14 mouse cellular contexts compared by ENCODE assay signal in genomic region chr5:67884422-67885210, GRCm38 (mm10). TPM values are rescaled to one million over a fixed set of nuclear protein-coding genes. Genes with fewer than 3 reads are reported as not detected.
DNase-seq lines count a peak whose midpoint lies in the region; ATAC-seq lines count a peak whose summit lies in the region.
"Had no signal": no experiment of that assay in that cellular context is flagged by ENCODE, and none has a peak within 500 bp of the region (broad histone marks: within the 10 kb centered on the region; RNA-seq: fewer than 3 reads in every experiment).

No protein-coding gene starts in this region.

- H3K27me3 ChIP-seq in forebrain, embryonic 11.5 days (ENCODE audit: control insufficient read depth, insufficient read depth, low read length) = no peaks in the 10 kb centered on the region
- no peaks in the 10 kb centered on the region for H3K27me3 ChIP-seq in forebrain, embryonic 10.5 days (ENCODE audit: poor library complexity, severe bottlenecking)
- H3K27me3 ChIP-seq in midbrain, embryonic 14.5 days (ENCODE audit: control insufficient read depth, insufficient read depth, low read length) = no peaks in the 10 kb centered on the region
- H3K27me3 ChIP-seq: kidney, embryonic 15.5 days; liver, embryonic 13.5 days had no signal

- no peak for DNase-seq in forebrain, embryonic 11.5 days (ENCODE audit: low spot score)
- no peak for DNase-seq in forebrain, embryonic 10.5 days (ENCODE audit: extremely low spot score, low spot score)
- DNase-seq in right cerebral cortex, adult 18-20 months = peak; percentile 17
- DNase-seq in right cerebral cortex, postnatal 36 days (ENCODE audit: low spot score in 2 of 2) = no peak
- peak; percentile 58 for DNase-seq in midbrain, embryonic 14.5 days
- DNase-seq in urinary bladder, postnatal 25 days (ENCODE audit: low spot score) = no peak
- DNase-seq in ovary, postnatal 14 days (ENCODE audit: low spot score) = no peak
- no peak for DNase-seq in gastrocnemius, adult 18-20 months (ENCODE audit: low spot score)
- DNase-seq: heart, adult 18-20 months; heart, postnatal 36 days had no signal

- no peak overlapping the region for H3K27ac ChIP-seq in forebrain, embryonic 11.5 days (ENCODE audit: low read depth, low read length)
- no peak overlapping the region for H3K27ac ChIP-seq in forebrain, embryonic 10.5 days
- H3K27ac ChIP-seq in midbrain, embryonic 14.5 days (replicated peaks; ENCODE audit: low read depth, low read length) = 0 out of 2 replicates have a peak overlapping the region, but pooled peaks have one; percentile 5
- H3K27ac ChIP-seq: kidney, embryonic 15.5 days; liver, embryonic 13.5 days had no signal

- H3K9ac ChIP-seq in forebrain, embryonic 11.5 days (ENCODE audit: low read length) = no peak overlapping the region
- no peak overlapping the region for H3K9ac ChIP-seq in midbrain, embryonic 14.5 days (replicated peaks; ENCODE audit: low read length)
- H3K9ac ChIP-seq: kidney, embryonic 15.5 days; liver, embryonic 13.5 days had no signal

- no peaks in the 10 kb centered on the region for H3K36me3 ChIP-seq in forebrain, embryonic 11.5 days (ENCODE audit: control insufficient read depth, insufficient read depth, low read length)
- H3K36me3 ChIP-seq in forebrain, embryonic 10.5 days (replicated peaks) = no peaks in the 10 kb centered on the region
- no peaks in the 10 kb centered on the region for H3K36me3 ChIP-seq in midbrain, embryonic 14.5 days (ENCODE audit: control insufficient read depth, insufficient read depth, low read length)
- H3K36me3 ChIP-seq: kidney, embryonic 15.5 days; liver, embryonic 13.5 days had no signal

- no peak overlapping the region for H3K4me3 ChIP-seq in forebrain, embryonic 11.5 days (ENCODE audit: low read depth, low read length)
- no peak overlapping the region for H3K4me3 ChIP-seq in forebrain, embryonic 10.5 days
- H3K4me3 ChIP-seq in midbrain, embryonic 14.5 days (replicated peaks; ENCODE audit: low read depth, low read length) = no peak overlapping the region
- H3K4me3 ChIP-seq: kidney, embryonic 15.5 days; liver, embryonic 13.5 days had no signal

- no peaks in the 10 kb centered on the region for H3K4me1 ChIP-seq in forebrain, embryonic 11.5 days (replicated peaks; ENCODE audit: control insufficient read depth, insufficient read depth, low read length)
- peaks cover 8% of the 10 kb centered on the region for H3K4me1 ChIP-seq in forebrain, embryonic 10.5 days
- no peaks in the 10 kb centered on the region; the same call in 1 of the 2 replicates for H3K4me1 ChIP-seq in midbrain, embryonic 14.5 days (ENCODE audit: control insufficient read depth, insufficient read depth, low read length)
- H3K4me1 ChIP-seq: kidney, embryonic 15.5 days had no signal

- no peak overlapping the region for H3K4me2 ChIP-seq in forebrain, embryonic 11.5 days (ENCODE audit: low read depth, low read length, severe bottlenecking)
- 0 out of 2 replicates have a peak overlapping the region, but pooled peaks have one; percentile 5 for H3K4me2 ChIP-seq in midbrain, embryonic 14.5 days (ENCODE audit: low read length)
- H3K4me2 ChIP-seq: kidney, embryonic 15.5 days; liver, embryonic 13.5 days had no signal

- peak; percentile 39; the same call in 1 of the 2 replicates for ATAC-seq in forebrain, embryonic 11.5 days (replicated peaks; ENCODE audit: low FRiP score)
- ATAC-seq in midbrain, embryonic 14.5 days (ENCODE audit: low FRiP score, low TSS enrichment) = peak; percentile 34; the same call in 1 of the 2 replicates

- WGBS in forebrain, embryonic 11.5 days = 55% methylated on average over 9 of the region's 9 CpGs
- WGBS in forebrain, embryonic 10.5 days = 69% methylated on average over 9 of the region's 9 CpGs
- WGBS in midbrain, embryonic 14.5 days = 33% methylated on average over 9 of the region's 9 CpGs

- no peaks in the 10 kb centered on the region for H3K9me3 ChIP-seq in forebrain, embryonic 11.5 days (ENCODE audit: control insufficient read depth, low read length)
- H3K9me3 ChIP-seq in forebrain, embryonic 10.5 days = no peaks in the 10 kb centered on the region
- H3K9me3 ChIP-seq in midbrain, embryonic 14.5 days (ENCODE audit: control insufficient read depth, low read length) = no peaks in the 10 kb centered on the region
- H3K9me3 ChIP-seq: kidney, embryonic 15.5 days; liver, embryonic 13.5 days had no signal

RNA-seq across cellular contexts. Expression of gene Atp8a1, which starts 37.4 kb away (rescaled TPM):
- polyA plus RNA-seq in forebrain, embryonic 11.5 days (2014; fragmentation: Nextera tagmentation; extraction: Ambion mirVana) = 19.6 and 25.7 TPM in 2 replicates
- 11.6 and 15.1 TPM in 2 replicates for polyA plus RNA-seq in forebrain, embryonic 10.5 days (2016; fragmentation: Nextera tagmentation; extraction: Ambion mirVana)
- 42.0 and 54.7 TPM in 2 replicates for polyA plus RNA-seq in midbrain, embryonic 14.5 days (2014; fragmentation: Nextera tagmentation; extraction: Ambion mirVana)
- total RNA-seq in gastrocnemius, adult 18-20 months (2021) = 10 to 100 TPM; 60.4 to 75.3 TPM

RNA-seq across cellular contexts. Expression of gene Gm5108, which starts 56.9 kb away (rescaled TPM):
- not detected in 2 replicates for polyA plus RNA-seq in forebrain, embryonic 11.5 days (2014; fragmentation: Nextera tagmentation; extraction: Ambion mirVana)
- polyA plus RNA-seq in forebrain, embryonic 10.5 days (2016; fragmentation: Nextera tagmentation; extraction: Ambion mirVana) = not detected in 2 replicates
- not detected in 2 replicates for polyA plus RNA-seq in midbrain, embryonic 14.5 days (2014; fragmentation: Nextera tagmentation; extraction: Ambion mirVana)
- total RNA-seq in gastrocnemius, adult 18-20 months (2021) = not detected
- total RNA-seq: heart, adult 18-20 months; heart, postnatal 36 days; left cerebral cortex, postnatal 10 days; MEL had no signal
- polyA plus RNA-seq: kidney, embryonic 15.5 days; liver, embryonic 13.5 days had no signal

Comparison
In these comparisons a context has a peak if more than half of its experiments do, and no peak if none do; other contexts are left out.
1. DNase-seq: peak in right cerebral cortex, adult 18-20 months (single experiment) and midbrain, embryonic 14.5 days (single experiment); none in forebrain, embryonic 11.5 days (single experiment), forebrain, embryonic 10.5 days (single experiment), right cerebral cortex, postnatal 36 days (0 of 2), urinary bladder, postnatal 25 days (single experiment), ovary, postnatal 14 days (single experiment) and gastrocnemius, adult 18-20 months (single experiment).